Mouse (Mus musculus) forebrain, embryonic 12.5 days (tissue): ENCODE measurements around the gene Lrrc49. TPM values are rescaled to one million over a fixed set of nuclear protein-coding genes. Genes with fewer than 3 reads are reported as not detected.

Source experiments
- ATAC-seq: fragments of 200-750 bp; cut with Nextera tagmentation; 2 replicates; pipeline ENCODE4 v1.8.0; 2017; ENCODE audit warnings: moderate TSS enrichment; ENCODE audit not compliant: low FRiP score
- H3K27ac ChIP-seq: fragments of 300-500 bp; sonication (generic); 2 replicates; pipeline ENCODE4 v1.5.1; 2016; ENCODE audit warnings: mild to moderate bottlenecking
- H3K27me3 ChIP-seq: fragments of 300-500 bp; sonication (generic); 2 replicates; pipeline ENCODE4 v1.6.1; 2016; ENCODE audit warnings: mild to moderate bottlenecking
- H3K36me3 ChIP-seq: fragments of 300-500 bp; sonication (generic); replicated peaks from 2 replicates; pipeline ENCODE4 v1.6.1; 2016; ENCODE audit warnings: mild to moderate bottlenecking
- H3K4me1 ChIP-seq: fragments of 300-500 bp; sonication (generic); 2 replicates; pipeline ENCODE4 v1.6.1; 2016
- H3K4me2 ChIP-seq: fragments of 300-500 bp; sonication (generic); 2 replicates; pipeline ENCODE4 v1.6.1; 2016; ENCODE audit warnings: mild to moderate bottlenecking, moderate library complexity
- H3K4me3 ChIP-seq: fragments of 300-500 bp; sonication (generic); replicated peaks from 2 replicates; pipeline ENCODE4 v1.5.1; 2016; ENCODE audit warnings: mild to moderate bottlenecking
- H3K9ac ChIP-seq: fragments of 300-500 bp; sonication (generic); 2 replicates; pipeline ENCODE4 v1.6.1; 2016; ENCODE audit warnings: mild to moderate bottlenecking
- H3K9me3 ChIP-seq: fragments of 300-500 bp; sonication (generic); 2 replicates; pipeline ENCODE4 v1.6.1; 2016
- WGBS: fragments of 180-500 bp; shearing (Covaris S2); methylation state at CpG from one replicate; pipeline ENCODE4 v1.1.7; 2016; 5-methylcytosine and 5-hydroxymethylcytosine counted together
- polyA plus RNA-seq: library from polyadenylated mRNA; unstranded; fragments of >200 nt; fragmentation: Nextera tagmentation; extraction: Ambion mirVana; gene quantifications from 2 replicates; pipeline ENCODE4 v1.2.1, GENCODE M21; 2016

Gene Lrrc49
- 62.4 and 67.4 TPM in 2 replicates for polyA plus RNA-seq

DNA sequence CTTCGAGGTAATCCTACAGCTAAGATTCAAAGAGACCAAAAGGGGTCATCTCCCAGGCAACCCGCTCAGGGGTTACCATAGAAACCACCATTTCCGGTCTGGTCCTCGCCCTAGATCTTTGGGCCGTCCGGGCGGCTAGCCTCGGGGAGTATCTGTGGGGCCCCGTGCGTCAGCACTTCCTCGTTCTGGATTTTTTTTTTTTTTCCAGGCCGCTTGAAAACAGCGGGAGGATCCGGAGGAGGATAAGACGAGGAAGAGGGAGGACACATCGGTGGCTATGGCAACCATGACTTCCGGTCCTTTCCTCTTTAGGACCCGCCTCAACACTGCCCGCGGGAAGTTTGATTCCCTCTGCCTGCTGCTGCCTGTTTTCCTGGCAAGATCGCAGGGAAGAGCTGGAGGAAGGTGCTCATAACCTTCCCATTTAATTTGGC, at the start of gene Lrrc49:
TSS of gene Lrrc49 (minus strand) at position 268 of the 434 bp plus-strand sequence.
- WGBS: under 1% methylated on average over 21 of the region's 21 CpGs
- peak within 1 kb of the TSS; percentile 99 for H3K27ac ChIP-seq
- H3K36me3 ChIP-seq: peaks cover 12% of the 10 kb centered on the region
- H3K4me3 ChIP-seq: peak within 1 kb of the TSS; percentile 54
- peak within 1 kb of the TSS; percentile 62 for H3K9ac ChIP-seq
- ATAC-seq: peak; percentile 96
- H3K27me3 ChIP-seq: no peaks in the 10 kb centered on the region; the same call in 1 of the 2 replicates
- no peaks in the 10 kb centered on the region for H3K9me3 ChIP-seq
- peaks cover 13% of the 10 kb centered on the region for H3K4me1 ChIP-seq
- H3K4me2 ChIP-seq: peak within 1 kb of the TSS; percentile 58

DNA sequence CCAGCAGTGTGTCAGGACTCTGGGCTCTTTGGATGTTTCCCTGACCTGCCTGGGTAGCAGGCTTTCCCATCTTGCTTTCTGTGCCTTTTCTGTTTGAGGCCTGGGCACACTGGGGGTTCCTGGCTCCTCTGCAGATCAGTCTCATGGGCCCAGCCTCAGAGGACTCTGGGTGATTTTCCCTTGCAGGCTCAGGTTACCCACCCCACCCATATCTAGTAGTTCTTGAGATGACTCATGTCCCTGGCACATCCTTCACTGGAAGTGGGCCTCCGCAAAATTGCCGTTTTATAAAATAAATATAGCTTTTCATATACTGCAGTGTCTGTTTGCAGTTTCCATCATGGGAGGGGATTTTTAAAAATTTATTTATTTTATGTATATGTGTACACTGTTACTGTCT, 46.4 kb upstream of the Lrrc49 start:
- no peak for ATAC-seq
- no peak overlapping the region for H3K9ac ChIP-seq
- no peak overlapping the region for H3K27ac ChIP-seq
- H3K36me3 ChIP-seq: no peaks in the 10 kb centered on the region
- no peaks in the 10 kb centered on the region for H3K4me1 ChIP-seq
- no peaks in the 10 kb centered on the region for H3K27me3 ChIP-seq
- H3K9me3 ChIP-seq: no peaks in the 10 kb centered on the region; the same call in none of the 2 replicates
- H3K4me2 ChIP-seq: no peak overlapping the region
- H3K4me3 ChIP-seq: no peak overlapping the region
- 93% methylated on average over 2 of the region's 2 CpGs for WGBS

- no peak overlapping the region for H3K27ac ChIP-seq
- H3K4me3 ChIP-seq: no peak overlapping the region
- H3K9ac ChIP-seq: no peak overlapping the region
- no peaks in the 10 kb centered on the region for H3K9me3 ChIP-seq
- WGBS: 88% methylated on average over 7 of the region's 7 CpGs
- H3K4me1 ChIP-seq: no peaks in the 10 kb centered on the region
- ATAC-seq: no peak
- no peaks in the 10 kb centered on the region for H3K27me3 ChIP-seq
- H3K4me2 ChIP-seq: no peak overlapping the region
- no peaks in the 10 kb centered on the region for H3K36me3 ChIP-seq
Observed at GRCm38 (mm10) chr9:60724968-60725367, 37.0 kb upstream of the Lrrc49 start.

- no peak overlapping the region for H3K4me2 ChIP-seq
- H3K27me3 ChIP-seq: 0 out of 2 replicates have a peak, but pooled peaks cover 7% of the 10 kb centered on the region
- no peak overlapping the region for H3K9ac ChIP-seq
- no peaks in the 10 kb centered on the region for H3K4me1 ChIP-seq
- no peak overlapping the region for H3K27ac ChIP-seq
- WGBS: 87% methylated on average over 3 of the region's 3 CpGs
- ATAC-seq: no peak
- H3K36me3 ChIP-seq: no peaks in the 10 kb centered on the region
- H3K4me3 ChIP-seq: no peak overlapping the region
- H3K9me3 ChIP-seq: no peaks in the 10 kb centered on the region
Observed at GRCm38 (mm10) chr9:60719687-60720086, 31.7 kb upstream of the Lrrc49 start.

GRCm38 (mm10) chr9:60718284-60718683, 30.3 kb upstream of the Lrrc49 start:
- Histone ChIP-seq H3K36me3 (no peaks in the 10 kb centered on the region), H3K4me2 (no peak overlapping the region), H3K27me3 (peaks cover 17% of the 10 kb centered on the region), H3K9ac (no peak overlapping the region), H3K4me1 (0 out of 2 replicates have a peak, but pooled peaks cover 2% of the 10 kb centered on the region), H3K4me3 (no peak overlapping the region), H3K27ac (no peak overlapping the region), H3K9me3 (no peaks in the 10 kb centered on the region)
- WGBS: 61% methylated on average over 3 of the region's 3 CpGs
- no peak for ATAC-seq

- WGBS: 64% methylated on average over 5 of the region's 5 CpGs
- Histone ChIP-seq H3K4me2 (no peak overlapping the region), H3K9me3 (no peaks in the 10 kb centered on the region), H3K4me3 (no peak overlapping the region), H3K27ac (no peak overlapping the region), H3K36me3 (no peaks in the 10 kb centered on the region), H3K27me3 (peaks cover 27% of the 10 kb centered on the region), H3K9ac (no peak overlapping the region), H3K4me1 (peaks cover 6% of the 10 kb centered on the region; the same call in 1 of the 2 replicates)
- ATAC-seq: no peak
Observed at GRCm38 (mm10) chr9:60715828-60716227, 27.9 kb upstream of the Lrrc49 start.

DNA sequence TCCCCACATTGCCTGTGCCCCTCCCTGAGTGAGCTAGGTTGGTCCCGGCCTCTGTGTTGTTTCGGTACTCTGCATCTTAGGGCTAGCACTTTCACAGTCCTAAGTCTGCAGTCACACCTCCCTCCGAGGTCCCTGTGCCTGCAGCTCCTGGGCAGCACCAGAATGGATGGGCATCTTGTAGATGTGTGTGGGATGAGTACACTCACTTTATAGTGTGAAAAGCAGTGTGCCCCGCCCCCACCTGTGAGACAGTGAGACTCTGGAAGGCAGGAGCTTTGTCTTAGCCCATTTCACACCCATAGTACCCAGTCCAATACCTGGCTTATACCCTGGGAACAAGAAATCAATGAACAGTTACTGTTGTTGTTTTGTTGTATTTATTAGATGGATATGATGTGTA, 27.3 kb upstream of the Lrrc49 start:
- H3K4me3 ChIP-seq: no peak overlapping the region
- 90% methylated on average over 4 of the region's 4 CpGs for WGBS
- H3K27ac ChIP-seq: no peak overlapping the region
- no peak overlapping the region for H3K9ac ChIP-seq
- H3K4me1 ChIP-seq: peaks cover 6% of the 10 kb centered on the region; the same call in 1 of the 2 replicates
- H3K9me3 ChIP-seq: no peaks in the 10 kb centered on the region
- peaks cover 27% of the 10 kb centered on the region for H3K27me3 ChIP-seq
- no peak overlapping the region for H3K4me2 ChIP-seq
- no peaks in the 10 kb centered on the region for H3K36me3 ChIP-seq
- ATAC-seq: no peak

GRCm38 (mm10) chr9:60714191-60714590, 26.2 kb upstream of the Lrrc49 start:
- no peaks in the 10 kb centered on the region for H3K36me3 ChIP-seq
- H3K9ac ChIP-seq: no peak overlapping the region
- H3K27ac ChIP-seq: no peak overlapping the region
- H3K4me1 ChIP-seq: peaks cover 6% of the 10 kb centered on the region; the same call in 1 of the 2 replicates
- ATAC-seq: no peak
- no peak overlapping the region for H3K4me3 ChIP-seq
- WGBS: 85% methylated on average over 6 of the region's 6 CpGs
- H3K27me3 ChIP-seq: peaks cover 27% of the 10 kb centered on the region
- no peaks in the 10 kb centered on the region for H3K9me3 ChIP-seq
- no peak overlapping the region for H3K4me2 ChIP-seq

GRCm38 (mm10) chr9:60713616-60714015, 25.7 kb upstream of the Lrrc49 start:
- Histone ChIP-seq H3K27ac (no peak overlapping the region), H3K9ac (peak overlapping the region; percentile 73; the same call in 1 of the 2 replicates), H3K36me3 (no peaks in the 10 kb centered on the region), H3K9me3 (no peaks in the 10 kb centered on the region), H3K4me1 (peaks cover 6% of the 10 kb centered on the region; the same call in 1 of the 2 replicates), H3K4me2 (peak overlapping the region; percentile 97), H3K27me3 (peaks cover 27% of the 10 kb centered on the region), H3K4me3 (peak overlapping the region; percentile 64)
- 44% methylated on average over 4 of the region's 4 CpGs for WGBS
- no peak for ATAC-seq

- H3K27ac ChIP-seq: no peak within 1 kb of the TSS
- peak within 1 kb of the TSS; percentile 64 for H3K4me3 ChIP-seq
- peaks cover 27% of the 10 kb centered on the region for H3K27me3 ChIP-seq
- peak within 1 kb of the TSS; percentile 73 for H3K9ac ChIP-seq
- ATAC-seq: peak; percentile 49; the same call in 1 of the 2 replicates
- under 1% methylated on average over 59 of the region's 66 CpGs for WGBS
- no peaks in the 10 kb centered on the region for H3K9me3 ChIP-seq
- H3K36me3 ChIP-seq: no peaks in the 10 kb centered on the region
- H3K4me2 ChIP-seq: peak within 1 kb of the TSS; percentile 97
- peaks cover 6% of the 10 kb centered on the region; the same call in 1 of the 2 replicates for H3K4me1 ChIP-seq
Observed at GRCm38 (mm10) chr9:60712771-60713541, 25.0 kb upstream of the Lrrc49 start, which contains the start of gene Larp6. Larp6 (plus strand) TSS chr9:60712989.

- Histone ChIP-seq H3K36me3 (no peaks in the 10 kb centered on the region), H3K27ac (no peak overlapping the region), H3K4me3 (no peak overlapping the region), H3K4me1 (peaks cover 6% of the 10 kb centered on the region; the same call in 1 of the 2 replicates), H3K27me3 (peaks cover 27% of the 10 kb centered on the region), H3K9me3 (no peaks in the 10 kb centered on the region), H3K4me2 (no peak overlapping the region), H3K9ac (no peak overlapping the region)
- no peak for ATAC-seq
- WGBS: 81% methylated on average over 5 of the region's 5 CpGs
Observed at GRCm38 (mm10) chr9:60712011-60712410, 24.1 kb upstream of the Lrrc49 start.

DNA sequence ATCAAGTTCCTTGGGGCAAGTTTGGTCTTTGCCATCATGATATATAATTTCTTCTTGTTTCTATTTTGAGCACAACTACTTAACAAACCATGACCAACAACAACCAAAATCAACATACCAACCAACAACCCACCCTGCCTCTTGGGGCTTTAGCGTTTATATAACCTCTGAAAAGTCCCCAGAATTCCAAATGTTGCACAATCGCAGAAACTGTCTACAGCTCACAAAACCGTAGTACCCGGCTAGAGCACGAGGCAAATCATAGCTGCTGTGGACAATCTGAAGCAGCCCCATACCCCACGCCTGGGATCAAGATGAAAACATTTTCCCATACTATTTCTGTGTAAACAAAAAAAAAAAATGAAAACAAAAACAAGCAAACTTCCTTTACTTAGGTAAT, 21.8 kb upstream of the Lrrc49 start:
- no peak overlapping the region for H3K27ac ChIP-seq
- H3K27me3 ChIP-seq: peaks cover 20% of the 10 kb centered on the region
- 89% methylated on average over 6 of the region's 6 CpGs for WGBS
- no peak overlapping the region for H3K9ac ChIP-seq
- no peak for ATAC-seq
- H3K4me1 ChIP-seq: peaks cover 6% of the 10 kb centered on the region; the same call in 1 of the 2 replicates
- H3K9me3 ChIP-seq: no peaks in the 10 kb centered on the region
- no peak overlapping the region for H3K4me3 ChIP-seq
- H3K4me2 ChIP-seq: no peak overlapping the region
- H3K36me3 ChIP-seq: no peaks in the 10 kb centered on the region
